Mouse (Mus musculus) forebrain, postnatal 0 days (tissue): ENCODE data around the gene 1700092M07Rik. TPM values are rescaled to one million over a fixed set of nuclear protein-coding genes. Genes with fewer than 3 reads are reported as not detected.
"Not testable (repeated sequence)": the region's sequence is repeated elsewhere in the genome, so short reads cannot be mapped to it uniquely, and the experiment has no call there.

Experiments
- ATAC-seq: fragments of 200-750 bp; cut with Nextera tagmentation; 2 replicates; pipeline ENCODE4 v1.8.0; 2017; ENCODE audit warnings: mild to moderate bottlenecking, moderate library complexity
- DNase-seq: peaks from one replicate; pipeline ENCODE4 v3.0.0-alpha.2; 2015
- H3K27ac ChIP-seq: fragments of 300-500 bp; sonication (generic); 2 replicates; pipeline ENCODE4 v1.5.1; 2014; ENCODE audit warnings: low read depth, mild to moderate bottlenecking, antibody characterized with exemption, low read length, moderate library complexity, mixed read lengths
- H3K27me3 ChIP-seq: fragments of 300-500 bp; sonication (generic); 2 replicates; pipeline ENCODE4 v1.6.1; 2014; ENCODE audit warnings: mild to moderate bottlenecking, low read length, mixed read lengths; ENCODE audit not compliant: insufficient read depth
- H3K36me3 ChIP-seq: fragments of 300-500 bp; sonication (generic); 2 replicates; pipeline ENCODE4 v1.6.1; 2014; ENCODE audit warnings: mild to moderate bottlenecking, moderate library complexity; ENCODE audit not compliant: insufficient read depth
- H3K4me1 ChIP-seq: fragments of 300-500 bp; sonication (generic); 2 replicates; pipeline ENCODE4 v1.6.1; 2014; ENCODE audit warnings: antibody characterized with exemption; ENCODE audit not compliant: insufficient read depth
- H3K4me2 ChIP-seq: fragments of 300-500 bp; sonication (generic); 2 replicates; pipeline ENCODE4 v1.6.1; 2014; ENCODE audit warnings: low read depth, mild to moderate bottlenecking, moderate library complexity
- H3K4me3 ChIP-seq: fragments of 300-500 bp; sonication (generic); 2 replicates; pipeline ENCODE4 v1.5.1; 2014; ENCODE audit warnings: low read depth, low read length, mixed read lengths
- H3K9ac ChIP-seq: fragments of 300-500 bp; sonication (generic); 2 replicates; pipeline ENCODE4 v1.6.1; 2014; ENCODE audit warnings: mild to moderate bottlenecking
- H3K9me3 ChIP-seq: fragments of 300-500 bp; sonication (generic); 2 replicates; pipeline ENCODE4 v1.6.1; 2016; ENCODE audit warnings: low read length
- CTCF ChIP-seq: sonication (generic); IDR thresholded peaks from 2 replicates; pipeline ENCODE4 v1.5.1; 2016; ENCODE audit warnings: antibody characterized with exemption, control low read depth, low read depth
- WGBS: fragments of 180-500 bp; shearing (Covaris S2); extraction: QIAGEN DNeasy Blood & Tissue Kit; methylation state at CpG from one replicate; pipeline ENCODE4 v1.1.7; 2014; 5-methylcytosine and 5-hydroxymethylcytosine counted together
- polyA plus RNA-seq: library from polyadenylated mRNA; unstranded; fragments of >200 nt; fragmentation: Nextera tagmentation; extraction: Ambion mirVana; gene quantifications from 2 replicates; pipeline ENCODE4 v1.2.1, GENCODE M21; 2015
- total RNA-seq: library from RNA; depleted of rRNA; stranded (reverse); fragments of >200 nt; gene quantifications from 2 replicates; pipeline ENCODE4 v1.2.3, GENCODE M21; 2014

Gene 1700092M07Rik
- total and polyA plus RNA-seq, 2 experiments from 2014 or later: 0.67 TPM; not detected in 1

DNA sequence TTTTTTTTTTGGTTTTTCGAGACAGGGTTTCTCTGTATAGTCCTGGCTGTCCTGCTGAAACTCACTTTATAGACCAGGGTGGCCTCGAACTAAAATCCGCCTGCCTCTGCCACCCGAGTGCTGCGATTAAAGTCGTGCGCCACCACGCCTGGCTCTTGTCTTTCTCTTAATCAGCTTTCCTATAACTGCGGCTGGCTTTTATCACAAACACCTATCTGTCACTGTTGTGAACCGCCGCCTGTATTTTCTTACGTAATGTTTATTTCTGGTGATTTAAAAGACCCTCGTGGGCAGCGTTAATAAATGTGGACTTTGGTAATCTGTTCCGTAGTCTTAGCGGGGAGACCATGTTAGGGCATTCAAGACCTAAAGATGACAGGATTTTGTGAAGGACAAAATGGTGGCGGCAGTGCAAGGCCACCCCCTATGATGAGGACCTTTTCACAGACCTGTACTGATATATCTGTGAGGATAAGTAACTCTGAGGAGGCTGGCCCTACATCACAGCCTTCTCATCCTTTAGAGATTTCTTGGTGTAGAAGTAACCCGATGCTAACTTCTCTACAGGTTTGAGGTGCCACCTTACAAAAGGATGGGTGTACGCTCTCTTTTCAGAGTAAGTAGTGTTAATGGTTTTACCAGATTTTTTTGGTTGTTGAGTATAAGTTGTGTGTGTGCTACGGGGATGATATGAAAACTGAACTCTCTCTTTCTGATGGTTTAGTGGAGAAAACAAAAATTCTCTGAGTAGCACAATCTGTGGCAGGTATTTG lies 16.8 kb upstream of the 1700092M07Rik start:
- WGBS: under 1% methylated on average over 20 of the region's 20 CpGs
- peak overlapping the region; percentile 84 for H3K9ac ChIP-seq
- no peak for ATAC-seq

DNA sequence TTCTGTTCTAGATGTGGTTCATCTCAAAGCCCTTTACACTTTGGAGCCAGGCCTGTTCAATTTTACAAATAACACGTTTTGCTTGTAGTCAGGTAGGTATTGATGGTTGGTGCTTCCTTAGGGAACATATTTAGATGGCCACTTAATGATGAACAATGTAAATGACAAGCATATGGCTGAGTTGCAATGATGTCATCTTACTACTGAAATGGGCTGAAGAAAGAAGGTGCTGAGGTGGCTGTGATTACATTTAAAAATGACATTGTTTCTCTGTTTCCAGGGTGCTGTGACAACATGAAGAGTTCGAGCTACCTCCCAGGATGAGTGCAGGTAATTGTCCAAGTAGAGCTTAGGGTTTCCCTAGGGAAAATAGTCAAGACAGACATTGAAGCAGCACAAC lies 16.1 kb upstream of the 1700092M07Rik start:
- peaks cover 12% of the 10 kb centered on the region for H3K4me1 ChIP-seq
- peak overlapping the region; percentile 84; the same call in 1 of the 2 replicates for H3K9ac ChIP-seq
- ATAC-seq: no peak
- DNase-seq: no peak
- WGBS: 3% methylated on average over 2 of the region's 2 CpGs
- peaks cover 23% of the 10 kb centered on the region for H3K36me3 ChIP-seq
- H3K27ac ChIP-seq: no peak overlapping the region
- H3K4me2 ChIP-seq: peak overlapping the region; percentile 57
- H3K9me3 ChIP-seq: no peaks in the 10 kb centered on the region
- H3K27me3 ChIP-seq: no peaks in the 10 kb centered on the region
- peak overlapping the region; percentile 85 for H3K4me3 ChIP-seq
- no peak for TF ChIP-seq CTCF

More for the DNA sequence above, 16.8 kb upstream of the 1700092M07Rik start:
- Histone ChIP-seq H3K4me2 (peak overlapping the region; percentile 57), H3K36me3 (peaks cover 23% of the 10 kb centered on the region), H3K4me3 (peak overlapping the region; percentile 85), H3K27me3 (no peaks in the 10 kb centered on the region), H3K27ac (peak overlapping the region; percentile 77), H3K9me3 (no peaks in the 10 kb centered on the region), H3K4me1 (peaks cover 12% of the 10 kb centered on the region)
- DNase-seq: peak; percentile 53
- no peak for TF ChIP-seq CTCF

DNA sequence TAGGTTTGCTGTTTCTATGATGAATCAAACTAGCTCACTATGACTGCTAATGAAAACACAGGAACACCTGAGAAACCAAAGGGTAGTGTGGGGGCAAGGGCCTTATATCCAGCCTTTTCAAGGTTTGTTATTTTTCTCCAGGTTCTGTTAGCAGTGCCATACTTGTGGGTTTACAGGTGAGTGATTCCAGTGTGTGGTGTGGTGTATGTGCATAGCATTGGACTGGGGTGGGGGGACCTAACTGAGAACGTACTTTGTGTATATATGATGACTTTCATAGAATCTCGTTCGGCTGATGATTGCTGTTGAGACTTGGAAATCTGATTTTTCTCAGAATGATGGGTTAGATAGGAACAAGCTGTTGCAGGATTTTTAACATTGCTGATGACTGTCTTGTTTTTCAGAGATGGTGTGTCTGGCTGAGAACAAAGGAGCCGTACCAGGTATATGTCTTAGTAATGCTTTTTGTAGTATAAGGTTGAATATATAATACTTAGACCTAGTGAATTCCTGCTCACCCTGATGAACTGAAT lies 15.4 kb upstream of the 1700092M07Rik start:
- 54% methylated on average over 4 of the region's 4 CpGs for WGBS
- DNase-seq (no peak), ATAC-seq (no peak)
- peaks cover 23% of the 10 kb centered on the region for H3K36me3 ChIP-seq
- no peak overlapping the region for H3K27ac ChIP-seq
- TF ChIP-seq CTCF: no peak
- H3K27me3 ChIP-seq: no peaks in the 10 kb centered on the region
- peak overlapping the region; percentile 57 for H3K4me2 ChIP-seq
- peaks cover 12% of the 10 kb centered on the region for H3K4me1 ChIP-seq
- H3K4me3 ChIP-seq: peak overlapping the region; percentile 85; the same call in 1 of the 2 replicates
- no peak overlapping the region for H3K9ac ChIP-seq
- no peaks in the 10 kb centered on the region for H3K9me3 ChIP-seq

DNA sequence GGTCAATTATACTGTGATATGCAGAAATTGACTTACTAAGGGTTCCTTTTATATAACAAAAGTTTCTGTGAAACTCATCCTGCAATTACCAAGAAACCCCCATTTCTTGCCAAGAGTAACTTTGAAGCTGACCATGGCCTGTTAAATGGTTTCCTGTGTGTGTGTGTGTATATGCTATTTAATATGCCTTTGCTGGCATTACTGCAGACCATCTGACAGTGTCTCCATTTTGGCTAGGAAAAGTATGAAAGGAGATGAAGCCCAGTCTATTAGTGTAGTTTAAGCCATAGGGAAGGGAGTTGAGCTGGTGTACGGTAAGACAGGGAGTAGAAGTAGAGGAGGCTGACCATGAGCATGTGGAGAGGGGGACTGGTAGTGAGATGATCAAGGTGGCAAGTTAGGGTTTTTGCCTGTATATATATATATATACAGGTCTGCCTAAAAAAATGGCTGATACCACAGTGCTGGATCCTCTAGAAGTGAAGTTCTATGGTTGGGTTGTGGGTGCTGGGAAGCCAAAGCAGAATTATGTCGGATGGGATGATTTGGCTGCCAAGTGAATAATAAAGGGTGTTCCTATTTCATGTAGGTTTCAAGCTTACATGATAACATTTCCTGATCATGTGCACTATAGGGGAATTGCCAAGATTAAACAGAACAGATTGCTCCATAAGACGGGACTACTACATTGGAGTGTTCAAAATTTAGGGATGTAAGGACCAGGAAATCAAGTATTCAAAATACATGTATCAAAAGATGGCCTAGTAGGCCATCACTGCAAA lies 13.7 kb upstream of the 1700092M07Rik start:
- Histone ChIP-seq H3K4me3 (no peak overlapping the region), H3K9me3 (no peaks in the 10 kb centered on the region), H3K4me1 (peaks cover 9% of the 10 kb centered on the region), H3K27ac (no peak overlapping the region), H3K4me2 (no peak overlapping the region), H3K9ac (no peak overlapping the region), H3K27me3 (no peaks in the 10 kb centered on the region), H3K36me3 (peaks cover 23% of the 10 kb centered on the region)
- 12% methylated on average over 3 of the region's 3 CpGs for WGBS
- no peak for TF ChIP-seq CTCF
- DNase-seq: no peak
- no peak for ATAC-seq

DNA sequence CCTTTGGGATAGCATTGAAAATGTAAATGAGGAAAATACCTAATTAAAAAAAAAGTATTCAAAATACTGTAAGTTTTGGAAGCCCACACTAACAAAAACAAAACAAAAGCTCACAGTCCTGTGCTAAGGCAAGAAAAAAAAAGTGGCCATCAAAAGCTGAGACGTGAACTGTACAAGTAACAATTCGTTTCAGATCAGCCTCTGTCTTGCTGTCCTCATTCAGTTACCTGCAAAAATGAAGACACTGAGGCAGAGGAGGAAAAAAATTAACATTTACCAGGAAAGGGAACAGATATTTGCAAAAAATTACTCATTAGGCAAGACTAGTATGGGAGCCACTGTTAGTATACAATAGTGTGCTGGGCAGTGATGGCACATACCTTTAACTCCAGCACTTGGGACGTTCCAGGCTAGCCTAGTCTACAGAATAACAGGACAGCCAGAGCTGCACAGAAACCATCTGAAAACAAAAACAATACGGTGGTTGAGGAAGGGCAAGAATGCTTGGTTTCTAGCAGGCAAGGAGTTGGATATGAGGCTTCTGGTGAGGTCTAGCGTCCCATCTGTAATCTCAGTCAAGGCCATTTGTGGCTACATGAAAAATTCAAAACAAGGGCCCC lies 12.9 kb upstream of the 1700092M07Rik start:
- WGBS: 22% methylated on average over 5 of the region's 5 CpGs
- DNase-seq: no peak
- H3K4me3 ChIP-seq: no peak overlapping the region
- no peak for ATAC-seq
- no peak overlapping the region for H3K9ac ChIP-seq
- H3K27me3 ChIP-seq: no peaks in the 10 kb centered on the region
- no peak for TF ChIP-seq CTCF
- H3K4me2 ChIP-seq: no peak overlapping the region
- H3K4me1 ChIP-seq: peaks cover 9% of the 10 kb centered on the region
- H3K9me3 ChIP-seq: no peaks in the 10 kb centered on the region
- no peak overlapping the region for H3K27ac ChIP-seq
- H3K36me3 ChIP-seq: peaks cover 23% of the 10 kb centered on the region

DNA sequence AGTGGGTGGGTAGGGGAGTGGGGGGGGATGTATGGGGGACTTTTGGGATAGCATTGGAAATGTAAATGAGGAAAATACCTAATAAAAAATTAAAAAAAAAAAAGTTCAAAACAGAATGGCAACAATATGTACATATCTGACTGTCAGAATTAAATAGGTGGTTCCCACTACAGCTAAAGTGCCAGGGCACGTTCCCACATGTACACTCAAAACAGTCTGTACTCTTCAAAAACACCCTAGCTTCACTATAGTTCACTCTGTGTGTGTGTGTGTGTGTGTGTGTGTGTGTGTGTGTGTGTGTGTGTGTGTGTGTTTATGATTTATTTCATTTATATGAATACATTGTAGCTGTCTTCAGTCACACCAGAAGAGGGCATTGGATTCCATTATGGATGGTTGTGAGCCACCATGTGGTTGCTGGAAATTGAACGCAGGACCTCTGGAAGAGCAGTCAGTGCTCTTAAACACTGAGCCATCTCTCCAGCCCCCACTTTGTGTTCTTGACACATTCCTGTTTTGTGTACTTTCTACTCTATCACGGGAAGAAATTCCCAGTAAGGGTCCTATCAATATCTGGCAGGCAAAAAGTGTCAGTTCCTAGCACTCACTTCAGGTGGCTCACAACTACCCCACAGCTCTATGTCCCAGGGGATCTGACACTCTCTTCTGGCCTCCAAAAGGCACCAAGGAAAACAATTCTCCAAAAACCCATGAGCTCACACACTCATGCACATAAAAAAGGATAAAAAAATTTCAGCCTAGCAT lies 12.0 kb upstream of the 1700092M07Rik start:
- 52% methylated on average over 3 of the region's 3 CpGs for WGBS

More for the DNA sequence above, 12.0 kb upstream of the 1700092M07Rik start:
- not testable (repeated sequence) for DNase-seq, H3K9me3 ChIP-seq, H3K27ac ChIP-seq, H3K9ac ChIP-seq, H3K4me2 ChIP-seq, ATAC-seq, H3K4me3 ChIP-seq, H3K27me3 ChIP-seq, H3K4me1 ChIP-seq
- peaks cover 23% of the 10 kb centered on the region for H3K36me3 ChIP-seq
